In the genomic region with DNA sequence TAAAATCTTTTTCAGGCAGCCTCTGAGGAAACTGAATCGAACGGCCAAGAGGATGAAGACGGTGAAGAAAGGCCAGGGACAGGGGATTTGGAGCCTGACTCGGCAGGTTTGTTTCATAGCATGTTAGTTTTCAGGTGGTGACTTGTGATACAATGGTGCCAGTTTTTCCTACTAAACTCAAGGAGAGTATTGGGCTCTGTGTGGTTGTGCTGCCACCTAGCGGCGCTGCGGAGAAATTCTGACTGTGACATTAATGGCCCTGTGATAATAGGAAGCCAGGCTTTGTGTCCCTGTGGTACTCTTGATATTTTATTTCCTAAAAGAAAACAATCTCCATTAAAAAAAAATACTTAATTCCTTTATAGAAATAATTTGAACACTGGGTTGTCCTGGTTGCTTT, we compare ENCODE assay signal across 8 mouse cellular contexts.
DNase-seq lines count a peak whose midpoint lies in the region; ATAC-seq and TF ChIP-seq lines count a peak whose summit lies in the region.

No protein-coding gene starts in this region.

- H3K36me3 ChIP-seq in CH12.LX (replicated peaks in 1 of 2; ENCODE audit: control insufficient read depth in 1 of 2, insufficient read depth in 1 of 2, low read length in 1 of 2): no peaks in the 10 kb centered on the region
- H3K36me3 ChIP-seq in embryonic facial prominence, embryonic 10.5 days (replicated peaks): peaks cover 45% of the 10 kb centered on the region
- H3K36me3 ChIP-seq in lung, embryonic 15.5 days: peaks cover 18% of the 10 kb centered on the region

- peak; percentile 74 for DNase-seq in CH12.LX (ENCODE audit: extremely low read depth)
- DNase-seq in adrenal gland, postnatal 25 days: peak; percentile 80
- DNase-seq in embryonic facial prominence, embryonic 10.5 days (ENCODE audit: low spot score): peak; percentile 83
- peak; percentile 81 for DNase-seq in heart, adult 8-10 months (ENCODE audit: low spot score)
- peak; percentile 54 to 85 for DNase-seq in layer of hippocampus, adult 18-20 months (ENCODE audit: low spot score in 2 of 2)
- DNase-seq in retina, adult 2 months (ENCODE audit: low read depth, low spot score): peak; percentile 47
- peak; percentile 60 for DNase-seq in urinary bladder, adult 2 months (ENCODE audit: low spot score)

- 14% methylated on average over 7 of the region's 7 CpGs for WGBS in embryonic facial prominence, embryonic 10.5 days
- 6% methylated on average over 7 of the region's 7 CpGs for WGBS in lung, embryonic 15.5 days

- peak; percentile 73 to 92 for TF ChIP-seq CTCF in CH12.LX (conservative IDR thresholded peaks at IDR 0.05 in 1 of 2, IDR thresholded peaks at IDR 0.05 in 1 of 2; ENCODE audit: low read depth in 2 of 2, low read length in 2 of 2)

- no peak for TF ChIP-seq EP300 in CH12.LX (IDR thresholded peaks at IDR 0.05; ENCODE audit: low read length)

- H3K27ac ChIP-seq in CH12.LX (ENCODE audit: insufficient read depth, low read depth): no peak overlapping the region
- H3K27ac ChIP-seq in embryonic facial prominence, embryonic 10.5 days (replicated peaks): no peak overlapping the region
- H3K27ac ChIP-seq in lung, embryonic 15.5 days: 0 out of 2 replicates have a peak overlapping the region, but pooled peaks have one; percentile 27

- in situ Hi-C loops in CH12.LX (cut with MboI; ENCODE audit: low pct_ligation_motif_present, low pct_unique_long_range_greater_than_20kb, low sequenced_read_pairs): no loop called here

- no peak for TF ChIP-seq POLR2A in CH12.LX (IDR thresholded peaks at IDR 0.05; ENCODE audit: low read depth, low read length)

- H3K27me3 ChIP-seq in CH12.LX (replicated peaks): no peaks in the 10 kb centered on the region
- H3K27me3 ChIP-seq in embryonic facial prominence, embryonic 10.5 days (replicated peaks; ENCODE audit: low read depth, poor library complexity, severe bottlenecking): no peaks in the 10 kb centered on the region
- no peaks in the 10 kb centered on the region for H3K27me3 ChIP-seq in lung, embryonic 15.5 days

- dilution Hi-C loops in CH12.LX (cut with MboI; ENCODE audit: extremely low pct_ligation_motif_present, extremely low pct_unique_long_range_greater_than_20kb, low sequenced_read_pairs): no loop called here

- no peak overlapping the region for H3K9ac ChIP-seq in CH12.LX (ENCODE audit: insufficient read depth, low read depth)
- no peak overlapping the region for H3K9ac ChIP-seq in lung, embryonic 15.5 days

- TF ChIP-seq RAD21 in CH12.LX (IDR thresholded peaks at IDR 0.05; ENCODE audit: low read depth, low read length): peak; percentile 97

- H3K4me1 ChIP-seq in CH12.LX (ENCODE audit: control insufficient read depth in 1 of 2, insufficient read depth in 2 of 2): peaks cover 0 to 4% of the 10 kb centered on the region in 2 experiments; a peak in 2 of 4 replicates
- H3K4me1 ChIP-seq in embryonic facial prominence, embryonic 10.5 days: no peaks in the 10 kb centered on the region
- H3K4me1 ChIP-seq in lung, embryonic 15.5 days: no peaks in the 10 kb centered on the region

- no peaks in the 10 kb centered on the region for H3K79me2 ChIP-seq in CH12.LX (replicated peaks; ENCODE audit: control insufficient read depth, extremely low read depth, insufficient read depth, poor library complexity, severe bottlenecking)

- H3K4me3 ChIP-seq in CH12.LX (replicated peaks in 1 of 3; ENCODE audit: low read depth in 2 of 3, low read length in 2 of 3, poor library complexity in 1 of 3): no peak overlapping the region
- H3K4me3 ChIP-seq in embryonic facial prominence, embryonic 10.5 days: no peak overlapping the region
- no peak overlapping the region for H3K4me3 ChIP-seq in lung, embryonic 15.5 days

- ATAC-seq in lung, embryonic 15.5 days (ENCODE audit: borderline replicate concordance, extremely low read depth, low FRiP score, low TSS enrichment): no peak

- no peaks in the 10 kb centered on the region for H3K9me3 ChIP-seq in CH12.LX (replicated peaks; ENCODE audit: low read length)
- no peaks in the 10 kb centered on the region for H3K9me3 ChIP-seq in embryonic facial prominence, embryonic 10.5 days
- H3K9me3 ChIP-seq in lung, embryonic 15.5 days: no peaks in the 10 kb centered on the region

- H3K4me2 ChIP-seq in CH12.LX (ENCODE audit: insufficient read depth, low read depth, poor library complexity, severe bottlenecking): no peak overlapping the region; the same call in 1 of the 2 replicates
- H3K4me2 ChIP-seq in lung, embryonic 15.5 days: no peak overlapping the region

TF ChIP-seq in CH12.LX, 34 proteins besides CTCF, POLR2A, EP300 and RAD21:
- no peak for TF ChIP-seq GABPA (IDR thresholded peaks at IDR 0.05; ENCODE audit: insufficient replicate concordance, low read depth, low read length)
- peak; percentile 91 for TF ChIP-seq SMC3 (IDR thresholded peaks at IDR 0.05; ENCODE audit: low read depth, low read length)
- no peak for TF ChIP-seq MAFK (IDR thresholded peaks at IDR 0.05; ENCODE audit: insufficient replicate concordance, low read length)
- no peak for TF ChIP-seq E2F4 (IDR thresholded peaks at IDR 0.05; ENCODE audit: insufficient replicate concordance, low read depth, low read length)
- no peak for TF ChIP-seq MAZ (IDR thresholded peaks at IDR 0.05; ENCODE audit: low read depth, low read length)
- peak; percentile 60 for TF ChIP-seq ZC3H11A (IDR thresholded peaks at IDR 0.05; ENCODE audit: low read depth, low read length)
- TF ChIP-seq RCOR1 (conservative IDR thresholded peaks at IDR 0.05; ENCODE audit: low read depth, low read length): no peak
- TF ChIP-seq UBTF (IDR thresholded peaks at IDR 0.05; ENCODE audit: low read depth, low read length): no peak
- no peak for TF ChIP-seq MYC (IDR thresholded peaks at IDR 0.05; ENCODE audit: low read depth, low read length)
